8 mouse cellular contexts compared by ENCODE assay signal in genomic region chr19:5688200-5689087, GRCm38 (mm10). TPM values are rescaled to one million over a fixed set of nuclear protein-coding genes. Genes with fewer than 3 reads are reported as not detected.
A peak's percentile ranks its signal among the peaks of the same experiment; 100 is the strongest.
DNase-seq lines count a peak whose midpoint lies in the region; ATAC-seq and TF ChIP-seq lines count a peak whose summit lies in the region.

TSS of gene Map3k11 (plus strand) at chr19:5688742.
TSS of gene Pcnx3 (minus strand) at chr19:5688908.

- intact Hi-C loops in heart, postnatal 36 days (cut with DNase I), result loop anchor here (1.0 to 2.0 kb wide), 2 partner anchors 39 to 52 kb away; partner anchors contain the start of gene Rela

- DNase-seq in G1E (ENCODE audit: low spot score), result peak; percentile 95
- peak; percentile 98 to 99 for DNase-seq in cerebellum, adult 18-20 months
- DNase-seq in heart, postnatal 36 days, result peak; percentile 95 to 96
- DNase-seq in layer of hippocampus, adult 2 months (ENCODE audit: low spot score in 2 of 2), result peak; percentile 94 to 98
- peak; percentile 99 for DNase-seq in lung, embryonic 14.5 days
- DNase-seq in thymus, adult 2 months, result peak; percentile 96

- under 1% methylated on average over 68 of the region's 69 CpGs for WGBS in forebrain, embryonic 16.5 days
- WGBS in lung, embryonic 14.5 days, result under 1% methylated on average over 69 of the region's 69 CpGs
- WGBS in olfactory bulb, adult 2 months, result under 1% methylated on average over 69 of the region's 69 CpGs
- under 1% methylated on average over 69 of the region's 69 CpGs for WGBS in thymus, adult 2 months

- H3K27ac ChIP-seq in forebrain, embryonic 16.5 days (ENCODE audit: low read length), result peak within 1 kb of the TSS; percentile 91
- peak within 1 kb of the TSS; percentile 93 for H3K27ac ChIP-seq in layer of hippocampus, adult 2 months
- peak within 1 kb of the TSS; percentile 94 for H3K27ac ChIP-seq in lung, embryonic 14.5 days (ENCODE audit: low read depth)
- peak within 1 kb of the TSS; percentile 68 for H3K27ac ChIP-seq in olfactory bulb, adult 2 months (ENCODE audit: insufficient read depth, low read depth, low read length)
- peak within 1 kb of the TSS; percentile 86 for H3K27ac ChIP-seq in thymus, adult 2 months (ENCODE audit: control insufficient read depth, insufficient read depth, low read length)

- H3K9me3 ChIP-seq in G1E (replicated peaks), result no peaks in the 10 kb centered on the region
- no peaks in the 10 kb centered on the region for H3K9me3 ChIP-seq in forebrain, embryonic 16.5 days (ENCODE audit: control insufficient read depth, low read length)
- no peaks in the 10 kb centered on the region for H3K9me3 ChIP-seq in lung, embryonic 14.5 days (ENCODE audit: low read depth, low read length)

- peak within 1 kb of the TSS; percentile 99 for H3K4me2 ChIP-seq in forebrain, embryonic 16.5 days (ENCODE audit: low read length)
- H3K4me2 ChIP-seq in lung, embryonic 14.5 days, result peak within 1 kb of the TSS; percentile 97

- TF ChIP-seq POLR2A in olfactory bulb, adult 2 months (IDR thresholded peaks at IDR 0.05; ENCODE audit: insufficient read depth, low read depth, low read length), result no peak; the same call in 1 of the 2 replicates
- peak; percentile 74; the same call in 1 of the 2 replicates for TF ChIP-seq POLR2A in thymus, adult 2 months (IDR thresholded peaks at IDR 0.05; ENCODE audit: control insufficient read depth, extremely low read depth, insufficient read depth, low read length, poor library complexity)

- peak within 1 kb of the TSS; percentile 78 for H3K9ac ChIP-seq in forebrain, embryonic 16.5 days (replicated peaks; ENCODE audit: low read depth, low read length)
- peak within 1 kb of the TSS; percentile 88 for H3K9ac ChIP-seq in lung, embryonic 14.5 days

- peak; percentile 72 for ATAC-seq in G1E (ENCODE audit: extremely low read depth, insufficient number of reproducible peaks, low FRiP score, poor library complexity, severe bottlenecking)
- ATAC-seq in forebrain, embryonic 16.5 days, result peak; percentile 97
- ATAC-seq in lung, embryonic 14.5 days (ENCODE audit: insufficient read depth), result peak; percentile 95

- no peaks in the 10 kb centered on the region for H3K27me3 ChIP-seq in G1E (ENCODE audit: insufficient read depth, low read length)
- no peaks in the 10 kb centered on the region for H3K27me3 ChIP-seq in forebrain, embryonic 16.5 days (replicated peaks; ENCODE audit: control insufficient read depth, insufficient read depth, low read length)
- no peaks in the 10 kb centered on the region for H3K27me3 ChIP-seq in lung, embryonic 14.5 days (ENCODE audit: insufficient read depth, low read length)
- no peaks in the 10 kb centered on the region for H3K27me3 ChIP-seq in thymus, adult 2 months (ENCODE audit: control insufficient read depth, insufficient read depth, low read length)

- no peak for TF ChIP-seq CTCF in G1E (IDR thresholded peaks at IDR 0.05; ENCODE audit: low read depth, low read length)
- TF ChIP-seq CTCF in layer of hippocampus, adult 2 months (conservative IDR thresholded peaks at IDR 0.05), result peak; percentile 68
- peak; percentile 53 for TF ChIP-seq CTCF in lung, embryonic 14.5 days (IDR thresholded peaks at IDR 0.05; ENCODE audit: low read depth)
- no peak for TF ChIP-seq CTCF in olfactory bulb, adult 2 months (IDR thresholded peaks at IDR 0.05; ENCODE audit: insufficient read depth, low read depth, low read length)
- no peak for TF ChIP-seq CTCF in thymus, adult 2 months (IDR thresholded peaks at IDR 0.05; ENCODE audit: borderline replicate concordance, control insufficient read depth, extremely low read depth, insufficient read depth, low read length, poor library complexity)

- peaks cover 73% of the 10 kb centered on the region for H3K36me3 ChIP-seq in G1E (replicated peaks)
- H3K36me3 ChIP-seq in forebrain, embryonic 16.5 days (ENCODE audit: control insufficient read depth, insufficient read depth), result peaks cover 12% of the 10 kb centered on the region
- H3K36me3 ChIP-seq in lung, embryonic 14.5 days (ENCODE audit: insufficient read depth), result peaks cover 58% of the 10 kb centered on the region
- H3K36me3 ChIP-seq in thymus, adult 2 months (ENCODE audit: control insufficient read depth, insufficient read depth, low read length), result peaks cover 24% of the 10 kb centered on the region

- peak within 1 kb of the TSS; percentile 86 for H3K4me3 ChIP-seq in G1E (ENCODE audit: low read depth, low read length)
- H3K4me3 ChIP-seq in forebrain, embryonic 16.5 days (replicated peaks; ENCODE audit: low read length), result peak within 1 kb of the TSS; percentile 85
- peak within 1 kb of the TSS; percentile 72 for H3K4me3 ChIP-seq in layer of hippocampus, adult 2 months
- H3K4me3 ChIP-seq in lung, embryonic 14.5 days (ENCODE audit: low read depth, low read length), result peak within 1 kb of the TSS; percentile 92
- H3K4me3 ChIP-seq in olfactory bulb, adult 2 months (ENCODE audit: insufficient read depth, low read depth, low read length), result peak within 1 kb of the TSS; percentile 87
- H3K4me3 ChIP-seq in thymus, adult 2 months (ENCODE audit: control insufficient read depth, insufficient read depth, low read length), result peak within 1 kb of the TSS; percentile 92

- peaks cover 67% of the 10 kb centered on the region for H3K4me1 ChIP-seq in G1E (ENCODE audit: insufficient read depth, low read depth, low read length)
- H3K4me1 ChIP-seq in forebrain, embryonic 16.5 days (replicated peaks; ENCODE audit: control insufficient read depth, insufficient read depth, low read length), result peaks cover 49% of the 10 kb centered on the region
- peaks cover 16% of the 10 kb centered on the region; the same call in 1 of the 2 replicates for H3K4me1 ChIP-seq in lung, embryonic 14.5 days (ENCODE audit: insufficient read depth)
- peaks cover 42% of the 10 kb centered on the region for H3K4me1 ChIP-seq in olfactory bulb, adult 2 months (ENCODE audit: control insufficient read depth, insufficient read depth, low read length)
- peaks cover 42% of the 10 kb centered on the region for H3K4me1 ChIP-seq in thymus, adult 2 months (replicated peaks; ENCODE audit: control insufficient read depth, insufficient read depth, low read length)

RNA-seq across cellular contexts. Expression of gene Map3k11, which starts in this region (rescaled TPM):
- 18.3 and 23.3 TPM in 2 replicates for total RNA-seq in G1E (2014; fragmentation: Nextera tagmentation)
- 22.2 and 22.8 TPM in 2 replicates for total RNA-seq in G1E (2017)
- 145 and 163 TPM in 2 replicates for polyA plus RNA-seq in G1E (2012)
- 10.0 and 10.7 TPM in 2 replicates for polyA plus RNA-seq in forebrain, embryonic 16.5 days (2015; fragmentation: Nextera tagmentation; extraction: Ambion mirVana)
- 10 to 100 TPM; 26.0 to 29.5 TPM for total RNA-seq in heart, postnatal 36 days (2021)
- 10 to 100 TPM; 20.2 to 20.4 TPM for total RNA-seq in layer of hippocampus, adult 2 months (2021)
- polyA plus RNA-seq in lung, embryonic 14.5 days (2014; fragmentation: Nextera tagmentation; extraction: Ambion mirVana), result 36.6 TPM in 2 replicates
- not detected in 2 replicates for polyA plus RNA-seq in olfactory bulb, adult 2 months (2012; ENCODE audit: insufficient read depth, insufficient read length, low replicate concordance, missing spikeins)
- polyA plus RNA-seq in thymus, adult 2 months (2012; rRNA removed), result 141 and 144 TPM in 2 replicates

RNA-seq across cellular contexts. Expression of gene Pcnx3, which starts in this region (rescaled TPM):
- total RNA-seq in G1E (2014; fragmentation: Nextera tagmentation), result 50.7 and 51.0 TPM in 2 replicates
- 13.6 and 16.1 TPM in 2 replicates for total RNA-seq in G1E (2017)
- 178 and 200 TPM in 2 replicates for polyA plus RNA-seq in G1E (2012)
- polyA plus RNA-seq in forebrain, embryonic 16.5 days (2015; fragmentation: Nextera tagmentation; extraction: Ambion mirVana), result 24.1 and 28.7 TPM in 2 replicates
- 10 to 100 TPM; 15.7 to 16.8 TPM for total RNA-seq in heart, postnatal 36 days (2021)
- 10 to 100 TPM; 69.1 to 78.8 TPM for total RNA-seq in layer of hippocampus, adult 2 months (2021)
- polyA plus RNA-seq in lung, embryonic 14.5 days (2014; fragmentation: Nextera tagmentation; extraction: Ambion mirVana), result 28.4 and 35.2 TPM in 2 replicates
- polyA plus RNA-seq in olfactory bulb, adult 2 months (2012; ENCODE audit: insufficient read depth, insufficient read length, low replicate concordance, missing spikeins), result not detected in 2 replicates
- 421 and 455 TPM in 2 replicates for polyA plus RNA-seq in thymus, adult 2 months (2012; rRNA removed)

Comparison
In these comparisons a context has a peak if more than half of its experiments do, and no peak if none do; other contexts are left out.
1. Peak in every context shown above with its lines: DNase-seq, ATAC-seq, H3K4me3 ChIP-seq and H3K27ac ChIP-seq.
2. RNA of gene Map3k11 (polyA plus RNA-seq): 145 to 163 TPM in G1E, 141 to 144 TPM in thymus, adult 2 months, 36.6 TPM in lung, embryonic 14.5 days and 10.0 to 10.7 TPM in forebrain, embryonic 16.5 days; not detected in olfactory bulb, adult 2 months; every median in the first group is over 10 times any median in the second.
3. CTCF ChIP-seq: peak in layer of hippocampus, adult 2 months (single experiment) and lung, embryonic 14.5 days (single experiment); none in G1E (single experiment), olfactory bulb, adult 2 months (single experiment) and thymus, adult 2 months (single experiment).